Mouse (Mus musculus): ENCODE results near the gene Sprr2a1. TPM values are rescaled to one million over a fixed set of nuclear protein-coding genes. Genes with fewer than 3 reads are reported as not detected.
"Not testable (repeated sequence)": the region's sequence is repeated elsewhere in the genome, so short reads cannot be mapped to it uniquely, and the experiment has no call there.

Gene Sprr2a1
- total RNA-seq, 2 experiments from 2014 or later: not detected

DNA sequence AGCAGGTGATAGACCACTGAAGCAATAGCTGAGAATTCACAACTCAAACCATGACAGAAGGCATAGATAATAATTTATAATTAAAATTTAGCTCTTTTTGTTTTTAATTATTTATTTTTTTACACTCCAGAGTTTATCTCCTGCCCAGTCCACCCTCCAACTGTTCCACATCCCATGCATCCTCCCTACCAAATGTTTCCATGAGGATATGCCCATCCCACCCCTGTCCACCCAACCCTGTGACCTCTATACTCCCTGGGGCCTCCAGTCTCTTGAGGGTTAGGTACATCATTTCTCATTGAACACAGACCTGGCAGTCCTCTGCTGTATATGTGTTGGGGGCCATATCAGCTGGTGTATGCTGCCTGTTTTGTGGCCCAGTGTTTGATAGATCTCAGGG, 42.9 kb downstream of the Sprr2a1 start:
- not testable (repeated sequence) for H3K4me3 ChIP-seq; DNase-seq (ENCODE audit: low spot score in 2 of 2); H3K27ac ChIP-seq

DNA sequence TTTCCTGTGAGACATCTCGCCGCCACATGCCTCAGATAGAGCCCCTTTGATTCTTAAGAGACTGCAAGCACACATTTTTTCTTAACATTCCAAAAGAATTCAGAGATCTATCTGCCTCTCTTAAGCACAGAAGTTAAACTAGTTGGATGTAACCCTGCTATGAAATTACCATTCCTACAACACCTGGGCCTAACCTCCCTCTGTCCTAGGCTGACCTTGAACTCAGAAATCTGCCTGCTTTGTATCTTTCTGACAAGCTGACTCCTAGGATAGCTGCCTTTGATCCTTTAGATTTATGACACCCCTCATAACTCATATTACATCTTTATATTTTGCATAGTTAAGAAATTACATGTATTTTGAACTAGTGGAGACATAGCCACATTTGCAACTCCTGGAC, 47.9 kb downstream of the Sprr2a1 start:
- DNase-seq (ENCODE audit: low spot score in 2 of 2); H3K4me3 ChIP-seq; H3K27ac ChIP-seq: not testable (repeated sequence)

Other genes starting within 250 kb of the Sprr2a1 start
- not detected for gene Pglyrp3, start 201.2 kb upstream of the Sprr2a1 start, total RNA-seq (2021)
- 1 to 10 TPM; 3.5 to 3.6 TPM for gene Lor, start 132.7 kb upstream of the Sprr2a1 start, total RNA-seq (2021)
- gene Prr9, start 91.9 kb upstream of the Sprr2a1 start, total RNA-seq (2021): not detected
- not detected for gene Lelp1, start 73.1 kb upstream of the Sprr2a1 start, total RNA-seq (2021)
- not detected for gene Sprr2a2, start 121 bp downstream of the Sprr2a1 start, total RNA-seq (2021)
- gene Sprr2a3, start 69.6 kb downstream of the Sprr2a1 start, total RNA-seq (2021): not detected
- gene Sprr2b, start 100.8 kb downstream of the Sprr2a1 start, total RNA-seq (2021): not detected
- not detected for gene Sprr2d, start 123.3 kb downstream of the Sprr2a1 start, total RNA-seq (2021)
- gene Sprr2e, start 136.3 kb downstream of the Sprr2a1 start, total RNA-seq (2021): not detected
- not detected for gene Sprr2f, start 149.4 kb downstream of the Sprr2a1 start, total RNA-seq (2021)
- gene Sprr2h, start 169.9 kb downstream of the Sprr2a1 start, total RNA-seq (2021): not detected
- gene Sprr2i, start 192.2 kb downstream of the Sprr2a1 start, total RNA-seq (2021): not detected
- not detected for gene Sprr2j-ps, start 202.3 kb downstream of the Sprr2a1 start, total RNA-seq (2021)
- gene Gm9774, start 213.6 kb downstream of the Sprr2a1 start, total RNA-seq (2021): 1 to 10 TPM; 1.1 to 4.2 TPM
- not detected for gene Sprr2k, start 216.8 kb downstream of the Sprr2a1 start, total RNA-seq (2021)
- not detected for gene Sprr1b, start 223.0 kb downstream of the Sprr2a1 start, total RNA-seq (2021)
- gene Sprr3, start 242.9 kb downstream of the Sprr2a1 start, total RNA-seq (2021): not detected